14 mouse cellular contexts compared by ENCODE assay signal in genomic region chr10:60495070-60495469, GRCm38 (mm10).
DNase-seq lines count a peak whose midpoint lies in the region; ATAC-seq and TF ChIP-seq lines count a peak whose summit lies in the region.
"Had no signal": no experiment of that assay in that cellular context is flagged by ENCODE, and none has a peak within 500 bp of the region (broad histone marks: within the 10 kb centered on the region; RNA-seq: fewer than 3 reads in every experiment).

No protein-coding gene starts in this region.

- H3K27ac ChIP-seq in hindbrain, embryonic 11.5 days (ENCODE audit: low read depth, low read length) = no peak overlapping the region
- no peak overlapping the region for H3K27ac ChIP-seq in hindbrain, embryonic 10.5 days
- H3K27ac ChIP-seq: liver, embryonic 13.5 days had no signal

- peak; percentile 19 for DNase-seq in hindbrain, embryonic 11.5 days (ENCODE audit: low spot score)
- no peak for DNase-seq in hindbrain, embryonic 10.5 days (ENCODE audit: low spot score)
- DNase-seq in lung, postnatal 4 days = peak; percentile 9 to 25
- no peak for DNase-seq in lung, adult 2 months
- peak; percentile 14 to 22 for DNase-seq in heart, postnatal 14 days
- peak; percentile 73 for DNase-seq in retina, embryonic 14.5 days (ENCODE audit: low spot score)
- DNase-seq in natural killer cell, adult 2 months (ENCODE audit: low spot score in 2 of 2) = no peak
- DNase-seq: cerebellum, adult 9-11 months; forebrain, postnatal 0 days; gastrocnemius, postnatal 36 days; liver, embryonic 13.5 days; thymus, postnatal 36 days had no signal

- no peaks in the 10 kb centered on the region for H3K27me3 ChIP-seq in hindbrain, embryonic 11.5 days (ENCODE audit: control insufficient read depth, insufficient read depth, low read length)
- H3K27me3 ChIP-seq in hindbrain, embryonic 10.5 days (ENCODE audit: insufficient read depth, poor library complexity, severe bottlenecking) = peaks cover 7% of the 10 kb centered on the region; the same call in 1 of the 2 replicates
- H3K27me3 ChIP-seq: liver, embryonic 13.5 days had no signal

- ATAC-seq in hindbrain, embryonic 11.5 days (ENCODE audit: low FRiP score) = no peak
- ATAC-seq: forebrain, postnatal 0 days; Patski had no signal

- no peaks in the 10 kb centered on the region for H3K36me3 ChIP-seq in hindbrain, embryonic 11.5 days (ENCODE audit: control insufficient read depth, insufficient read depth, low read length)
- no peaks in the 10 kb centered on the region for H3K36me3 ChIP-seq in hindbrain, embryonic 10.5 days
- H3K36me3 ChIP-seq: liver, embryonic 13.5 days had no signal

- no peak overlapping the region for H3K4me2 ChIP-seq in hindbrain, embryonic 11.5 days (replicated peaks; ENCODE audit: low read depth, low read length)
- H3K4me2 ChIP-seq: liver, embryonic 13.5 days had no signal

- TF ChIP-seq CTCF in lung, adult 2 months (IDR thresholded peaks at IDR 0.05; ENCODE audit: insufficient read depth, low read length) = no peak

- no peak overlapping the region for H3K4me3 ChIP-seq in hindbrain, embryonic 11.5 days (ENCODE audit: low read depth, low read length)
- H3K4me3 ChIP-seq in hindbrain, embryonic 10.5 days = no peak overlapping the region
- H3K4me3 ChIP-seq in lung, adult 2 months (replicated peaks; ENCODE audit: extremely low read depth, low read depth, low read length) = no peak overlapping the region
- H3K4me3 ChIP-seq: liver, embryonic 13.5 days; myocyte had no signal

- no peak for TF ChIP-seq POLR2A in lung, adult 2 months (IDR thresholded peaks at IDR 0.05; ENCODE audit: borderline replicate concordance, extremely low read depth, low read depth, low read length)

- H3K9ac ChIP-seq in hindbrain, embryonic 11.5 days (ENCODE audit: low read depth, low read length) = no peak overlapping the region
- H3K9ac ChIP-seq: forebrain, postnatal 0 days; liver, embryonic 13.5 days had no signal

- 22% methylated on average over 6 of the region's 6 CpGs for WGBS in hindbrain, embryonic 11.5 days
- WGBS in hindbrain, embryonic 10.5 days = 19% methylated on average over 6 of the region's 6 CpGs
- 29% methylated on average over 6 of the region's 6 CpGs for WGBS in lung, adult 2 months

- H3K4me1 ChIP-seq in hindbrain, embryonic 11.5 days (replicated peaks; ENCODE audit: control insufficient read depth, insufficient read depth, low read length) = 0 out of 2 replicates have a peak, but pooled peaks cover 2% of the 10 kb centered on the region
- peaks cover 25% of the 10 kb centered on the region for H3K4me1 ChIP-seq in hindbrain, embryonic 10.5 days (replicated peaks)
- no peaks in the 10 kb centered on the region for H3K4me1 ChIP-seq in lung, adult 2 months (ENCODE audit: control insufficient read depth, insufficient read depth, low read length)
- H3K4me1 ChIP-seq: liver, embryonic 13.5 days had no signal

- H3K9me3 ChIP-seq in hindbrain, embryonic 11.5 days (ENCODE audit: control insufficient read depth, low read length) = no peaks in the 10 kb centered on the region
- H3K9me3 ChIP-seq in hindbrain, embryonic 10.5 days = no peaks in the 10 kb centered on the region
- H3K9me3 ChIP-seq: liver, embryonic 13.5 days had no signal

- intact Hi-C loops in heart, postnatal 14 days (cut with DNase I) = no loop called here

Comparison
In these comparisons a context has a peak if more than half of its experiments do, and no peak if none do; other contexts are left out.
1. DNase-seq: peak in hindbrain, embryonic 11.5 days (single experiment), lung, postnatal 4 days (2 of 2), heart, postnatal 14 days (2 of 2) and retina, embryonic 14.5 days (single experiment); none in hindbrain, embryonic 10.5 days (single experiment), lung, adult 2 months (single experiment) and natural killer cell, adult 2 months (0 of 2).